Mouse (Mus musculus): ENCODE measurements around the gene Psmb11.

GRCm38 (mm10) chr14:54609962-54610361 lies 11.3 kb upstream of the Psmb11 start:
- no peak for TF ChIP-seq CEBPB (IDR thresholded peaks at IDR 0.05; ENCODE audit: low read depth)
- TF ChIP-seq CTCF (IDR thresholded peaks at IDR 0.05; ENCODE audit: control insufficient read depth, insufficient read depth, insufficient read length) = no peak
- no peak for TF ChIP-seq MYOD1 (IDR thresholded peaks at IDR 0.05; ENCODE audit: control insufficient read depth, insufficient read length, low read depth)
- no peak for TF ChIP-seq MYOG (IDR thresholded peaks at IDR 0.05; ENCODE audit: control insufficient read depth, extremely low read depth, insufficient read length)

All from C2C12 (cell line).